11 mouse cellular contexts compared by ENCODE assay signal in genomic region chr12:100980551-100981008, GRCm38 (mm10). TPM values are rescaled to one million over a fixed set of nuclear protein-coding genes. Genes with fewer than 3 reads are reported as not detected.
A peak's percentile ranks its signal among the peaks of the same experiment; 100 is the strongest.
DNase-seq lines count a peak whose midpoint lies in the region; ATAC-seq and TF ChIP-seq lines count a peak whose summit lies in the region.
"Had no signal": no experiment of that assay in that cellular context is flagged by ENCODE, and none has a peak within 500 bp of the region (broad histone marks: within the 10 kb centered on the region; RNA-seq: fewer than 3 reads in every experiment).

No protein-coding gene starts in this region.

- 76% methylated on average over 9 of the region's 9 CpGs for WGBS in forebrain, embryonic 12.5 days
- WGBS in forebrain, embryonic 11.5 days, result 79% methylated on average over 9 of the region's 9 CpGs
- 47% methylated on average over 9 of the region's 9 CpGs for WGBS in hindbrain, postnatal 0 days

- peak overlapping the region; percentile 54 for H3K27ac ChIP-seq in forebrain, embryonic 12.5 days
- H3K27ac ChIP-seq in forebrain, embryonic 11.5 days (ENCODE audit: low read depth, low read length), result no peak overlapping the region
- H3K27ac ChIP-seq in layer of hippocampus, adult 2 months, result peak overlapping the region; percentile 76
- 0 out of 2 replicates have a peak overlapping the region, but pooled peaks have one; percentile 15 for H3K27ac ChIP-seq in hindbrain, postnatal 0 days
- H3K27ac ChIP-seq: liver, embryonic 14.5 days had no signal

- no peaks in the 10 kb centered on the region for H3K27me3 ChIP-seq in forebrain, embryonic 12.5 days
- no peaks in the 10 kb centered on the region for H3K27me3 ChIP-seq in forebrain, embryonic 11.5 days (ENCODE audit: control insufficient read depth, insufficient read depth, low read length)
- H3K27me3 ChIP-seq in hindbrain, postnatal 0 days (ENCODE audit: insufficient read depth, low read length), result no peaks in the 10 kb centered on the region

- peaks cover 17% of the 10 kb centered on the region for H3K36me3 ChIP-seq in forebrain, embryonic 12.5 days (replicated peaks)
- no peaks in the 10 kb centered on the region for H3K36me3 ChIP-seq in forebrain, embryonic 11.5 days (ENCODE audit: control insufficient read depth, insufficient read depth, low read length)
- no peaks in the 10 kb centered on the region for H3K36me3 ChIP-seq in hindbrain, postnatal 0 days (ENCODE audit: insufficient read depth, low read length)

- no peaks in the 10 kb centered on the region for H3K9me3 ChIP-seq in forebrain, embryonic 12.5 days
- no peaks in the 10 kb centered on the region for H3K9me3 ChIP-seq in forebrain, embryonic 11.5 days (ENCODE audit: control insufficient read depth, low read length)
- H3K9me3 ChIP-seq in hindbrain, postnatal 0 days (ENCODE audit: low read length), result no peaks in the 10 kb centered on the region

- no peak for TF ChIP-seq CTCF in layer of hippocampus, adult 2 months (conservative IDR thresholded peaks at IDR 0.05)
- TF ChIP-seq CTCF in hindbrain, postnatal 0 days (IDR thresholded peaks at IDR 0.05; ENCODE audit: low read depth), result no peak

- no peak overlapping the region for H3K4me2 ChIP-seq in forebrain, embryonic 12.5 days
- H3K4me2 ChIP-seq in forebrain, embryonic 11.5 days (ENCODE audit: low read depth, low read length, severe bottlenecking), result no peak overlapping the region
- no peak overlapping the region for H3K4me2 ChIP-seq in hindbrain, postnatal 0 days (ENCODE audit: low read depth, low read length)

- no peak for ATAC-seq in forebrain, embryonic 12.5 days (ENCODE audit: low FRiP score)
- ATAC-seq in forebrain, embryonic 11.5 days (replicated peaks; ENCODE audit: low FRiP score), result no peak
- no peak for ATAC-seq in hindbrain, postnatal 0 days

- DNase-seq in forebrain, embryonic 11.5 days (ENCODE audit: low spot score), result no peak
- peak in 1 of 2 experiments; percentile 32 for DNase-seq in layer of hippocampus, adult 2 months (ENCODE audit: low spot score in 2 of 2)
- DNase-seq in layer of hippocampus, adult 9-10 months (ENCODE audit: low spot score), result no peak
- DNase-seq in brain, adult 2 months (ENCODE audit: low read depth, low spot score), result peak; percentile 69
- DNase-seq in hindbrain, postnatal 0 days (ENCODE audit: low spot score), result no peak
- no peak for DNase-seq in cerebellum, adult 11-12 months
- no peak for DNase-seq in thymus, postnatal 25 days
- DNase-seq: cerebellum, adult 11 months; spleen, adult 18-20 months had no signal

- H3K9ac ChIP-seq in forebrain, embryonic 12.5 days, result no peak overlapping the region
- H3K9ac ChIP-seq in forebrain, embryonic 11.5 days (ENCODE audit: low read length), result no peak overlapping the region
- no peak overlapping the region for H3K9ac ChIP-seq in hindbrain, postnatal 0 days (replicated peaks; ENCODE audit: low read length)
- H3K9ac ChIP-seq: liver, embryonic 14.5 days had no signal

- no peak overlapping the region for H3K4me3 ChIP-seq in forebrain, embryonic 12.5 days (replicated peaks)
- H3K4me3 ChIP-seq in forebrain, embryonic 11.5 days (ENCODE audit: low read depth, low read length), result no peak overlapping the region
- no peak overlapping the region for H3K4me3 ChIP-seq in layer of hippocampus, adult 2 months
- no peak overlapping the region for H3K4me3 ChIP-seq in hindbrain, postnatal 0 days (ENCODE audit: low read length)

- peaks cover 31% of the 10 kb centered on the region for H3K4me1 ChIP-seq in forebrain, embryonic 12.5 days
- no peaks in the 10 kb centered on the region; the same call in 1 of the 2 replicates for H3K4me1 ChIP-seq in forebrain, embryonic 11.5 days (replicated peaks; ENCODE audit: control insufficient read depth, insufficient read depth, low read length)
- H3K4me1 ChIP-seq in hindbrain, postnatal 0 days (ENCODE audit: insufficient read depth, low read length), result peaks cover 14% of the 10 kb centered on the region

RNA-seq across cellular contexts. Expression of gene Ccdc88c, which starts 48.3 kb away (rescaled TPM):
- 28.8 and 30.4 TPM in 2 replicates for polyA plus RNA-seq in forebrain, embryonic 12.5 days (2016; fragmentation: Nextera tagmentation; extraction: Ambion mirVana)
- 22.5 and 27.7 TPM in 2 replicates for polyA plus RNA-seq in forebrain, embryonic 11.5 days (2014; fragmentation: Nextera tagmentation; extraction: Ambion mirVana)
- 10 to 100 TPM; 24.3 to 33.7 TPM for total RNA-seq in layer of hippocampus, adult 2 months (2021)
- total RNA-seq in hindbrain, postnatal 0 days (2014; rRNA removed), result 17.7 and 23.3 TPM in 2 replicates
- 11.2 and 13.0 TPM in 2 replicates for polyA plus RNA-seq in hindbrain, postnatal 0 days (2015; fragmentation: Nextera tagmentation; extraction: Ambion mirVana)
